8 mouse cellular contexts compared by ENCODE assay signal in the genomic region with DNA sequence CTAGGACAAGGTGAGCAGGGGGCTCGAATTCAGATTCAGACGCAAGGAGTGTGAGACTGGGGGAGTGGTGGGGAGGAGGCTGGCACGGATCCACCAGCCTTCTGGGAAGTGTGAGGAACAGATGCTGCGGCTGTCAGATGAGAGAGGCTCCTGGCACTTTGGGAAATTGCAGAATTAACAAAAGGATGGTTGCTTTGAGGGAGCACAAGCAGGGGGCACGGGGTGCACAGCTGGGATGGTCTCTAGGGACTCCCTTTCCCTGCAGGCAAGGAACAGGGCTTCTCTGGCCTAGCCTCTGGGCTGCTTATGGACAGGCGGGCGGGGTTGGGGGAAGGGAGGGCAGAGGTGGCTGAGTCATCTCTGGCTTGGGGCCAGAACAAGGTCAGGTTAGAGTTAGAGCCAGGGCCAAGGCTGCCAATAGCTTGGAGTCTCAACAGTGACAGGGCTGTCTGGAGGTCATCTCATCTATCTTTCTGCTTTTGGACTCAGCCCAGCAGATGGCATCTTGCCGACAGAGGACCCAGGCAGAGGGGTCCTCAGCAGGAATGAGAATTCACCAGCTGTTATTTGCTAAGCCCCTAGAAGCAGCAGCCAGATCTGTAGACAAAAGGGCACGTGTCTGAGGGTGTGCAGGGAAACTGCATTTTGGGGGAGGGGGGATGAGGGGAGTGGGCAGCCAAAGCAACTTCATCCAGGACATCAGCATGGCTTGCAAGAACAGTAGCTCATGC. TPM values are rescaled to one million over a fixed set of nuclear protein-coding genes. Genes with fewer than 3 reads are reported as not detected.
DNase-seq lines count a peak whose midpoint lies in the region; ATAC-seq lines count a peak whose summit lies in the region.

No protein-coding gene starts in this region.

- ATAC-seq in forebrain, embryonic 11.5 days (replicated peaks; ENCODE audit: low FRiP score) = peak; percentile 61
- peak; percentile 75 for ATAC-seq in limb, embryonic 12.5 days (ENCODE audit: insufficient number of reproducible peaks, insufficient read depth, low FRiP score, low TSS enrichment, low read depth)

- no peaks in the 10 kb centered on the region for H3K9me3 ChIP-seq in forebrain, embryonic 11.5 days (ENCODE audit: control insufficient read depth, low read length)
- no peaks in the 10 kb centered on the region for H3K9me3 ChIP-seq in limb, embryonic 12.5 days

- H3K27me3 ChIP-seq in forebrain, embryonic 11.5 days (ENCODE audit: control insufficient read depth, insufficient read depth, low read length) = no peaks in the 10 kb centered on the region
- H3K27me3 ChIP-seq in limb, embryonic 12.5 days = peaks cover 37% of the 10 kb centered on the region

- H3K4me1 ChIP-seq in forebrain, embryonic 11.5 days (replicated peaks; ENCODE audit: control insufficient read depth, insufficient read depth, low read length) = peaks cover 18% of the 10 kb centered on the region
- H3K4me1 ChIP-seq in limb, embryonic 12.5 days (replicated peaks) = peaks cover 15% of the 10 kb centered on the region

- H3K4me3 ChIP-seq in forebrain, embryonic 11.5 days (ENCODE audit: low read depth, low read length) = no peak overlapping the region
- H3K4me3 ChIP-seq in limb, embryonic 12.5 days (replicated peaks) = no peak overlapping the region

- 40% methylated on average over 9 of the region's 9 CpGs for WGBS in forebrain, embryonic 11.5 days
- WGBS in limb, embryonic 12.5 days = 26% methylated on average over 9 of the region's 9 CpGs

- peak; percentile 28 for DNase-seq in ES-CJ7 (ENCODE audit: low read depth, low spot score)
- peak; percentile 87 for DNase-seq in adrenal gland, postnatal 10 days
- DNase-seq in forebrain, embryonic 11.5 days (ENCODE audit: low spot score) = peak; percentile 64
- DNase-seq in heart, postnatal 4 days = peak; percentile 79
- peak; percentile 73 for DNase-seq in neural tube, embryonic 10.5 days (ENCODE audit: extremely low spot score, low spot score)
- no peak for DNase-seq in layer of hippocampus, adult 9-10 months (ENCODE audit: low spot score)
- DNase-seq in left cerebral cortex, adult 9 months (ENCODE audit: low spot score in 2 of 2) = no peak

- no peak overlapping the region for H3K9ac ChIP-seq in forebrain, embryonic 11.5 days (ENCODE audit: low read length)
- H3K9ac ChIP-seq in limb, embryonic 12.5 days (replicated peaks) = no peak overlapping the region

- H3K36me3 ChIP-seq in forebrain, embryonic 11.5 days (ENCODE audit: control insufficient read depth, insufficient read depth, low read length) = no peaks in the 10 kb centered on the region
- H3K36me3 ChIP-seq in limb, embryonic 12.5 days = no peaks in the 10 kb centered on the region

- peak overlapping the region; percentile 65 for H3K27ac ChIP-seq in forebrain, embryonic 11.5 days (ENCODE audit: low read depth, low read length)
- H3K27ac ChIP-seq in limb, embryonic 12.5 days = no peak overlapping the region

- H3K4me2 ChIP-seq in forebrain, embryonic 11.5 days (ENCODE audit: low read depth, low read length, severe bottlenecking) = no peak overlapping the region
- no peak overlapping the region for H3K4me2 ChIP-seq in limb, embryonic 12.5 days

RNA-seq across cellular contexts. Expression of gene Cntn2, which starts 15.0 kb away (rescaled TPM):
- under 1 TPM; 0.42 to 0.58 TPM for total RNA-seq in adrenal gland, postnatal 10 days (2021)
- polyA plus RNA-seq in forebrain, embryonic 11.5 days (2014; fragmentation: Nextera tagmentation; extraction: Ambion mirVana) = 15.3 and 16.9 TPM in 2 replicates
- 1 to 10 TPM; 2.1 to 3.0 TPM for total RNA-seq in heart, postnatal 4 days (2021)
- 0.76 and 2.1 TPM in 2 replicates for polyA plus RNA-seq in limb, embryonic 12.5 days (2016; fragmentation: Nextera tagmentation; extraction: Ambion mirVana)

RNA-seq across cellular contexts. Expression of gene Tmem81, which starts 52.0 kb away (rescaled TPM):
- total RNA-seq in adrenal gland, postnatal 10 days (2021) = 1 to 10 TPM; 2.6 to 3.8 TPM
- 1.1 and 1.3 TPM in 2 replicates for polyA plus RNA-seq in forebrain, embryonic 11.5 days (2014; fragmentation: Nextera tagmentation; extraction: Ambion mirVana)
- 1 to 10 TPM; 1.9 to 2.0 TPM for total RNA-seq in heart, postnatal 4 days (2021)
- polyA plus RNA-seq in limb, embryonic 12.5 days (2016; fragmentation: Nextera tagmentation; extraction: Ambion mirVana) = 2.1 and 2.2 TPM in 2 replicates

Comparison
In these comparisons a context has a peak if more than half of its experiments do, and no peak if none do; other contexts are left out.
1. DNase-seq: peak in ES-CJ7 (single experiment), adrenal gland, postnatal 10 days (single experiment), forebrain, embryonic 11.5 days (single experiment), heart, postnatal 4 days (single experiment) and neural tube, embryonic 10.5 days (single experiment); none in layer of hippocampus, adult 9-10 months (single experiment) and left cerebral cortex, adult 9 months (0 of 2).